Mouse (Mus musculus) liver, postnatal 0 days (tissue): Measurements from ENCODE around the gene Gm20388. TPM values are rescaled to one million over a fixed set of nuclear protein-coding genes. Genes with fewer than 3 reads are reported as not detected.

Experiments
- ATAC-seq: fragments of 200-750 bp; cut with Nextera tagmentation; 2 replicates; pipeline ENCODE4 v1.8.0; 2017; ENCODE audit warnings: mild to moderate bottlenecking, moderate library complexity
- DNase-seq: peaks from one replicate; pipeline ENCODE4 v3.0.0-alpha.2; 2016
- H3K27ac ChIP-seq: fragments of 300-500 bp; sonication (generic); 2 replicates; pipeline ENCODE4 v1.5.1; 2014; ENCODE audit warnings: antibody characterized with exemption, moderate library complexity, mild to moderate bottlenecking, low read depth
- H3K27me3 ChIP-seq: fragments of 300-500 bp; sonication (generic); 2 replicates; pipeline ENCODE4 v1.6.1; 2014; ENCODE audit warnings: low read length, control low read depth, mixed read lengths; ENCODE audit not compliant: insufficient read depth
- H3K36me3 ChIP-seq: fragments of 300-500 bp; sonication (generic); replicated peaks from 2 replicates; pipeline ENCODE4 v1.6.1; 2014; ENCODE audit warnings: mild to moderate bottlenecking, control low read depth, low read length, moderate library complexity, mixed read lengths; ENCODE audit not compliant: insufficient read depth
- H3K4me1 ChIP-seq: fragments of 300-500 bp; sonication (generic); 2 replicates; pipeline ENCODE4 v1.6.1; 2014; ENCODE audit warnings: antibody characterized with exemption, mild to moderate bottlenecking, control low read depth; ENCODE audit not compliant: insufficient read depth
- H3K4me2 ChIP-seq: fragments of 300-500 bp; sonication (generic); 2 replicates; pipeline ENCODE4 v1.6.1; 2014; ENCODE audit warnings: low read depth, mild to moderate bottlenecking, low read length, moderate library complexity, mixed read lengths
- H3K4me3 ChIP-seq: fragments of 300-500 bp; sonication (generic); 2 replicates; pipeline ENCODE4 v1.5.1; 2014; ENCODE audit warnings: low read depth, low read length
- H3K9ac ChIP-seq: fragments of 300-500 bp; sonication (generic); replicated peaks from 2 replicates; pipeline ENCODE4 v1.6.1; 2014; ENCODE audit warnings: mild to moderate bottlenecking, moderate library complexity
- H3K9me3 ChIP-seq: fragments of 300-500 bp; sonication (generic); 2 replicates; pipeline ENCODE4 v1.6.1; 2016; ENCODE audit warnings: mild to moderate bottlenecking, control low read depth, low read length, mixed read lengths
- CTCF ChIP-seq: sonication (generic); IDR thresholded peaks from 2 replicates; pipeline ENCODE4 v1.5.1; 2016; ENCODE audit warnings: antibody characterized with exemption, low read depth
- EP300 ChIP-seq: IDR thresholded peaks from 2 replicates; pipeline ENCODE4 v1.6.1; 2016; ENCODE audit warnings: antibody characterized with exemption, low read depth, mild to moderate bottlenecking
- WGBS: fragments of 180-500 bp; shearing (Covaris S2); extraction: QIAGEN DNeasy Blood & Tissue Kit; methylation state at CpG from one replicate; pipeline ENCODE4 v1.1.7; 2014; ENCODE audit not compliant: insufficient replicate concordance; 5-methylcytosine and 5-hydroxymethylcytosine counted together
- polyA plus RNA-seq: library from polyadenylated mRNA; unstranded; fragments of >200 nt; fragmentation: Nextera tagmentation; extraction: Ambion mirVana; gene quantifications from 2 replicates; pipeline ENCODE4 v1.2.1, GENCODE M21; 2015

The Gm20388 gene
- polyA plus RNA-seq, 1 experiment from 2014 or later, result not detected

GRCm38 (mm10) chr8:120979210-120979609 is 1068.6 kb downstream of the Gm20388 start:
- WGBS, result 34% methylated on average over 9 of the region's 9 CpGs
- no peak for DNase-seq

GRCm38 (mm10) chr8:120980948-120981347 is 1070.3 kb downstream of the Gm20388 start:
- no peaks in the 10 kb centered on the region for H3K4me1 ChIP-seq
- no peak overlapping the region for H3K9ac ChIP-seq
- no peaks in the 10 kb centered on the region for H3K27me3 ChIP-seq
- H3K9me3 ChIP-seq, result no peaks in the 10 kb centered on the region
- TF ChIP-seq EP300 (no peak), CTCF (no peak)
- no peak overlapping the region for H3K4me3 ChIP-seq
- DNase-seq, result no peak
- no peak for ATAC-seq
- WGBS, result 27% methylated on average over 13 of the region's 13 CpGs
- no peak overlapping the region for H3K27ac ChIP-seq
- no peaks in the 10 kb centered on the region for H3K36me3 ChIP-seq
- H3K4me2 ChIP-seq, result no peak overlapping the region

More at GRCm38 (mm10) chr8:120979210-120979609, 1068.6 kb downstream of the Gm20388 start:
- TF ChIP-seq CTCF, result no peak
- no peak for TF ChIP-seq EP300
- Histone ChIP-seq H3K9ac (no peak overlapping the region), H3K4me3 (no peak overlapping the region), H3K4me2 (no peak overlapping the region), H3K9me3 (no peaks in the 10 kb centered on the region), H3K27me3 (no peaks in the 10 kb centered on the region), H3K36me3 (no peaks in the 10 kb centered on the region), H3K27ac (no peak overlapping the region), H3K4me1 (no peaks in the 10 kb centered on the region)
- no peak for ATAC-seq

- Histone ChIP-seq H3K9ac (no peak overlapping the region), H3K9me3 (no peaks in the 10 kb centered on the region), H3K27me3 (no peaks in the 10 kb centered on the region), H3K4me3 (no peak overlapping the region), H3K4me2 (no peak overlapping the region), H3K36me3 (no peaks in the 10 kb centered on the region), H3K27ac (no peak overlapping the region), H3K4me1 (peaks cover 4% of the 10 kb centered on the region; the same call in 1 of the 2 replicates)
- no peak for TF ChIP-seq CTCF
- TF ChIP-seq EP300, result no peak
- ATAC-seq, result no peak
- WGBS, result 63% methylated on average over 8 of the region's 8 CpGs
- no peak for DNase-seq
These were observed 1074.2 kb downstream of the Gm20388 start for GRCm38 (mm10) chr8:120984888-120985287.

GRCm38 (mm10) chr8:120986022-120986421 is 1075.4 kb downstream of the Gm20388 start:
- ATAC-seq (no peak), DNase-seq (no peak)
- no peak overlapping the region for H3K4me3 ChIP-seq
- TF ChIP-seq CTCF, result no peak
- TF ChIP-seq EP300, result no peak
- WGBS, result 61% methylated on average over 7 of the region's 7 CpGs
- H3K4me2 ChIP-seq, result no peak overlapping the region
- H3K4me1 ChIP-seq, result peaks cover 4% of the 10 kb centered on the region; the same call in 1 of the 2 replicates
- no peak overlapping the region for H3K27ac ChIP-seq
- H3K36me3 ChIP-seq, result no peaks in the 10 kb centered on the region
- no peaks in the 10 kb centered on the region for H3K9me3 ChIP-seq
- no peak overlapping the region for H3K9ac ChIP-seq
- H3K27me3 ChIP-seq, result no peaks in the 10 kb centered on the region

GRCm38 (mm10) chr8:120993738-120994137 is 1083.1 kb downstream of the Gm20388 start:
- H3K4me2 ChIP-seq, result no peak overlapping the region
- H3K9ac ChIP-seq, result no peak overlapping the region
- H3K4me1 ChIP-seq, result no peaks in the 10 kb centered on the region
- no peaks in the 10 kb centered on the region for H3K9me3 ChIP-seq
- peaks cover 4% of the 10 kb centered on the region; the same call in 1 of the 2 replicates for H3K27me3 ChIP-seq
- H3K36me3 ChIP-seq, result no peaks in the 10 kb centered on the region
- DNase-seq (no peak), ATAC-seq (no peak)
- WGBS, result 75% methylated on average over 16 of the region's 16 CpGs
- TF ChIP-seq CTCF, result no peak
- no peak for TF ChIP-seq EP300
- H3K27ac ChIP-seq, result no peak overlapping the region
- no peak overlapping the region for H3K4me3 ChIP-seq

GRCm38 (mm10) chr8:120995424-120995823 is 1084.8 kb downstream of the Gm20388 start:
- WGBS, result 60% methylated on average over 9 of the region's 9 CpGs
- no peak for DNase-seq
- TF ChIP-seq CTCF (no peak), EP300 (no peak)
- Histone ChIP-seq H3K9ac (no peak overlapping the region), H3K4me1 (no peaks in the 10 kb centered on the region), H3K27ac (no peak overlapping the region), H3K27me3 (peaks cover 4% of the 10 kb centered on the region), H3K4me2 (no peak overlapping the region), H3K36me3 (no peaks in the 10 kb centered on the region), H3K9me3 (no peaks in the 10 kb centered on the region), H3K4me3 (no peak overlapping the region)
- no peak for ATAC-seq
